Mouse (Mus musculus): ENCODE measurements around the gene Ptn. TPM values are rescaled to one million over a fixed set of nuclear protein-coding genes. Genes with fewer than 3 reads are reported as not detected.

Gene Ptn
- polyA plus RNA-seq, 1 experiment from 2014 or later, result 232 TPM

DNA sequence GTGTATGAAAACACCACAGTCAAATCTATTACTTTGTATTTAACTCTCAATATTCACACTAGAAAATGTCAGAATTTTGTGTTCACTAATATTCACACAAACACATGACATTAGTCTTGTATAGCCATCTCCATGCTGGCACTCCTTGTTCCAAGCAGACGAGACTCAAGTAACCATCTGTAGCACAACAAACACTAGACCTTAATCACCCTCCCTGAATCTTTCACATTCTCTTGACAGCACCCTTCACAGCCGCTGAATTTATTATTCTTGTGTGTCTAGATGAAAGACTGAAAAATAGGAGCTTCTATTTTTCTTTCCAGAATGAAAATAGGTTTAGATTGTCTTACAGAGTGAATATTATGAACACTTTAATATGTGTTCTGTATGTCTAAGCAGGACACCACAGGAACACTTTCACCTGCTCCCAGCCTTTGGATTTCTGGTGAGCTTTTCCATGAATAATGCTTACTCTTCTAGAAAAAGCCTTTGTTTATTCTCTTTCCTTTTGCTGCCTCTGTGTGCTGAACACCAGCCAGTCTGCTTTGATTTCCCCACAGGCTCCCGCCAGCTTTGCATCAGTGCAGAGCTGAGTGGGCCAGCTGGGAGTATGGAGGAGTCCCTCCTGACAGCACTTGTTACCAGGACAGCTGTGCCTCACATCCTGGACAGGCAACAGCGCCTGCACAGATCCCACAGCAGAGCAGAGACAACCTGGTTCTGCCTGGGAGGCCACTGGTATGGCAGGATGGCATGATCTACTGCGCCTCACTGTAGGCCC lies 87.1 kb downstream of the Ptn start:
- H3K27ac ChIP-seq, result 0 out of 2 replicates have a peak overlapping the region, but pooled peaks have one; percentile 9
- DNase-seq (ENCODE audit: low spot score), result peak; percentile 13
- H3K36me3 ChIP-seq, result peaks cover 73% of the 10 kb centered on the region
- H3K27me3 ChIP-seq (ENCODE audit: insufficient read depth, poor library complexity, severe bottlenecking), result no peaks in the 10 kb centered on the region
- H3K4me3 ChIP-seq, result no peak overlapping the region
- peaks cover 5% of the 10 kb centered on the region; the same call in 1 of the 2 replicates for H3K4me1 ChIP-seq (replicated peaks)
- WGBS, result 74% methylated on average over 5 of the region's 5 CpGs
- no peaks in the 10 kb centered on the region for H3K9me3 ChIP-seq

DNA sequence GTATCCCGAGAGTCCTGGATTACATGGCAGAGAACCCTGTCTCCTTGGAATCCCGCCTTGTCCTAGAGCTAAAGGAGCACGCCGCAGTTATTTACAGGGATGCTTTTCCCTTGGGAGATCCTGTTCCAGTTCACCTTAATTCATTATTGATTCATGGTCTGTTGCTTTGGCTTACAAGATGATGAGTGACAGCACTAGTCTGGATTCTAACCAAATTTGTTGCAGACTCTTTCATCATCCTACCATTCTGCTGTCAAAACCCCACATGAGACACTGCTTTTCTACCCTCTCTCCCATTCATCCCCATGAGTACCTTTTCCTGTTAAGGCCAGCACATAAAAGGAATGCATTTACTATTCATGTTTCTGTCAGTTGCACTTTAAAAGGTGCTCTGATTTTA lies 96.7 kb downstream of the Ptn start:
- H3K36me3 ChIP-seq, result peaks cover 62% of the 10 kb centered on the region

DNA sequence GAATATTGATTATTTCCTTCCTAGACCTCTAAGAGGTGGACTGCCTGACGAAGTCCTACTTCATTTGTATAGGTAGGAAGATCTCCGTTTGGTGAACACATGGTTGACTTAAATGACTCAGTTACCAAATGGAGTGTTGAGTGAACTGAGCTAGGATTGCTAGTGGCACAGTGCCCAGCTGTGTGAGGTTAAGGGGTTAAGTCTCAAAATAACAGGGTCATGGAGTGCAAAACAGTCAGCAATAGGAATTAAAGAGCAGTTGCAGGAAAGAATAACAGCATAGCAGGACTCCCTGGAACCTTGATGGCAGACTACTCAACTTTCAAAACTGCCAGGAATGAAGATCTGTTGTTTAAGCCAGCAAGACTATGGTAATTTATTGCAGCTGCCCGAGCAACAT lies 114.5 kb downstream of the Ptn start:
- H3K36me3 ChIP-seq, result no peaks in the 10 kb centered on the region
- H3K4me1 ChIP-seq (replicated peaks), result peaks cover 5% of the 10 kb centered on the region; the same call in 1 of the 2 replicates
- H3K4me3 ChIP-seq, result no peak overlapping the region
- no peaks in the 10 kb centered on the region for H3K9me3 ChIP-seq
- WGBS, result 36% methylated on average over 3 of the region's 3 CpGs
- H3K27ac ChIP-seq, result no peak overlapping the region
- H3K27me3 ChIP-seq (ENCODE audit: insufficient read depth, poor library complexity, severe bottlenecking), result no peaks in the 10 kb centered on the region
- DNase-seq (ENCODE audit: low spot score), result peak; percentile 38

More for the DNA sequence above, 96.7 kb downstream of the Ptn start:
- no peaks in the 10 kb centered on the region for H3K27me3 ChIP-seq (ENCODE audit: insufficient read depth, poor library complexity, severe bottlenecking)
- H3K4me1 ChIP-seq (replicated peaks), result no peaks in the 10 kb centered on the region
- no peaks in the 10 kb centered on the region for H3K9me3 ChIP-seq
- WGBS, result 89% methylated on average over 4 of the region's 4 CpGs
- no peak for DNase-seq (ENCODE audit: low spot score)
- no peak overlapping the region for H3K4me3 ChIP-seq
- no peak overlapping the region for H3K27ac ChIP-seq

DNA sequence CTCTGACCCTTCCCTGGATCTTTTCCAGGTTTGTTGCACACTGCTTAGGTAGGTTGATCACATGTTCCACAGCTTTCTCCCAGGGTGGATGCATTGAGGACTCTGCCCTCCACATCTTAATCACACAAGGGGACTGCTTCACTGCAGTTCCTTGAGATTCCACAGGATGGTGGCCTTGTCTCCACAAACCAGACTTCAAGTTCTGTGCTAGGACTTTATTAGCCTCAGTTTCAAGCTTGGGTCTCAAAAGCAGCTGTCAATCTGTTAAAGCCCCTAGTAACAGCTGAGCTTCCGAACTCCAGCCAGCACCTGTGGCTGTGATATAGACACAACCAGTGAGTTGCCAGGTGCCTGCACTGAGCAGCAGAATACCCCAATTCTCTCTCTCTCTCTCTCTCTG lies 118.5 kb downstream of the Ptn start:
- Histone ChIP-seq H3K36me3 (no peaks in the 10 kb centered on the region), H3K4me1 (replicated peaks) (peaks cover 5% of the 10 kb centered on the region; the same call in 1 of the 2 replicates), H3K4me3 (no peak overlapping the region), H3K27me3 (ENCODE audit: insufficient read depth, poor library complexity, severe bottlenecking) (no peaks in the 10 kb centered on the region), H3K27ac (no peak overlapping the region), H3K9me3 (no peaks in the 10 kb centered on the region)
- peak; percentile 55 for DNase-seq (ENCODE audit: low spot score)
- 23% methylated on average over 1 of the region's 1 CpGs for WGBS

DNA sequence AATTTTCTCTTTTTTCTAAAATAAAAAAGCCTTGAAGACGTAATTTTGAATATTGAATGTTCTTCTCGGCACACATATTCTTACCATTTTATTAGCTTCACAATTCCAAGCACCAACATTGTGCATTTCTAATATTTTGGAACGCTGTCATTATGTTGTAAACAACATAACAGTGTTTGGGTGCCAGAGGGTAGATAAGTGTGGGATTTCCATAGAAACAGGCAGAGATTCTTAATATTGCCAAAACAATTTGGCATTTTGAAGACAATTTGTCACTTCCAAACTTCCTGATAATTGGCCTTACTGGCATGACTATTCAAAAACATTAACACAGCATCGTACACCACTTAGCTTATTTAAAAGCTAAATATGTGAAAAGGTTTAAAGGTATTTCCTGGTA lies 119.1 kb downstream of the Ptn start:
- Histone ChIP-seq H3K27ac (no peak overlapping the region), H3K9me3 (no peaks in the 10 kb centered on the region), H3K27me3 (ENCODE audit: insufficient read depth, poor library complexity, severe bottlenecking) (no peaks in the 10 kb centered on the region), H3K4me1 (replicated peaks) (peaks cover 5% of the 10 kb centered on the region; the same call in 1 of the 2 replicates), H3K36me3 (no peaks in the 10 kb centered on the region), H3K4me3 (no peak overlapping the region)
- WGBS, result 92% methylated on average over 4 of the region's 4 CpGs
- no peak for DNase-seq (ENCODE audit: low spot score)

DNA sequence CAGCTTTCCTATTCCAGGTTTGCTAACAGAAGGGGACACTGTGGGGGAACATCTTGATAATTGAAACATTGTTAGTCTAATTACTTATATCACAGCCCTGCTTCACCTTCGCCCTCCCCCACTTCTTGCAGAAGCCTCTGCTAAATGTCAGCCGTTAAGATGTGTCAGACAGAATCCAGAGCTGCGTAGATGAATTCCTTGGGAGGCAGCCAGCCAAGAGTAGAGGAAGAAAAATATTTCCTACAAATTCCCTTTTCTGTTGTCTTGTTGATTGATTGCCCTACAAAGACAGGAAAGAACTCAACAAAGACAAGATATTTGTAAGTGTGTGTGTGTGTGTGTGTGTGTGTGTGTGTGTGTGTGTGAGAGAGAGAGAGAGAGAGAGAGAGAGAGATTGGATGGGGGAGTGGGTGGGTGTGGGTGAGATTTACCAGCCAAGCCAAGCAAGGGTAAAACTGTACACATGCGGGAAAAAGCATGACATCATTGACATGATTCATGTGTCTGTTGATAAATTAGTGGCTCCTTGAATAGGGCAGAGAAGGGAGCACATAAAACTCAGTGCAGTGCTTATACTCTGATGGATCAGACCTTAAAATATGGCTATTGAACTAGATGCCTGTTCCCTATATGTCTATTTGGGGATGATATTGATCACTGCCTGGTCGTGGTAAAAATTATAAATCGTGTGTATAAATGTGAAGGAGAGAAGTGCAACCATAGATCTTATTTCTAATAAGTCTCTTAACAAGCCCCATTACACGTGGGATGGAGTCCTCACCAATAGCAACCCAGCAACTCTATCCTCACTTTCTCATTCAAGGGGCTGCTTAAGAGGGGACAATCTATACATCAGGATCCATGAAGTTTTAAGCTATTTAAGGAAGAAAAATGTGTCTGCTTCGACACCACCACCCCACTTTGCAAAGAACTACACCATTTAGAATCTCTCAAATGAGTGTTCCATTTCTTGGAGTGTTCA lies 133.0 kb downstream of the Ptn start:
- no peaks in the 10 kb centered on the region for H3K9me3 ChIP-seq
- H3K27ac ChIP-seq, result no peak overlapping the region
- WGBS, result 76% methylated on average over 8 of the region's 8 CpGs
- H3K4me3 ChIP-seq, result no peak overlapping the region
- H3K4me1 ChIP-seq (replicated peaks), result peaks cover 15% of the 10 kb centered on the region
- no peak for DNase-seq (ENCODE audit: low spot score)
- H3K27me3 ChIP-seq (ENCODE audit: insufficient read depth, poor library complexity, severe bottlenecking), result no peaks in the 10 kb centered on the region
- no peaks in the 10 kb centered on the region for H3K36me3 ChIP-seq

DNA sequence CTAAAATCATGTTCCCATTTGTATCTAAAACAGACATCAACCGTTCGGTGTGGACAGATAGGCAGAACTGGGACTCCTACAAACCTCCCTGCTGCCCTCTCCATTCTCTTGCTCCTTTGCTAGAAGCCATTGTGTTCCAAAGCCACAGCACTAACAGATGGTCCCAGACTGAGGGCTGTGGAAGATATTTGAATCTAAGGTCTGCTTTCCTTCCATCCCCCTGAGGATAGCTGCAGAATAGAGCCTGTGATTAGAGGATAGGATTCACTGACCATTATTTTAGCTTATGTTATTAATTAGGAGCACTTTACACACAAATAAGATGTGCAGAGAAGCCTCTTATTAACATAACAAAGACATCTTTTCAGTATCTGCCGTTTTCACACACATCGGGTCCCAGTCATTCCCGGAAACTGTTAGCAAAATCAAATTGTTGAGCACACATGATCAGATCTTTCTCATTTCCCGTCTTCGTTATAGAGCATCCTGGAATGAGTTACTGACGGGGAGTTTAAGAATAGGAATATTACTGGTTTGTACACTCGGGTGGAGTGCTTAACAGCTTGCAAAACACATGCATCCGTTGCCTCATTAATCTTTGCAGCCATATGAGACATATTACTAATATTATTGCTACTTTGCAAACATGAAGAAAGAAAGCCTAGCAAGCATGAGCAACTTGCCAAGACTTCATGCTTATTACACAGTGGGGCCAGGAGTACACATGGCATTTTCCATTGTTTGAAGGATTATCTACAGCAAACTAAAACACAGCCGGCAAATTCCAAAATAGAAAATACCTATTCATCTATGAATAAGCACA lies 137.4 kb downstream of the Ptn start:
- H3K4me3 ChIP-seq, result no peak overlapping the region
- WGBS, result 75% methylated on average over 11 of the region's 11 CpGs
- H3K9me3 ChIP-seq, result no peaks in the 10 kb centered on the region
- DNase-seq (ENCODE audit: low spot score), result peak; percentile 21
- no peaks in the 10 kb centered on the region for H3K36me3 ChIP-seq
- no peaks in the 10 kb centered on the region for H3K27me3 ChIP-seq (ENCODE audit: insufficient read depth, poor library complexity, severe bottlenecking)
- H3K27ac ChIP-seq, result peak overlapping the region; percentile 69
- peaks cover 15% of the 10 kb centered on the region for H3K4me1 ChIP-seq (replicated peaks)

DNA sequence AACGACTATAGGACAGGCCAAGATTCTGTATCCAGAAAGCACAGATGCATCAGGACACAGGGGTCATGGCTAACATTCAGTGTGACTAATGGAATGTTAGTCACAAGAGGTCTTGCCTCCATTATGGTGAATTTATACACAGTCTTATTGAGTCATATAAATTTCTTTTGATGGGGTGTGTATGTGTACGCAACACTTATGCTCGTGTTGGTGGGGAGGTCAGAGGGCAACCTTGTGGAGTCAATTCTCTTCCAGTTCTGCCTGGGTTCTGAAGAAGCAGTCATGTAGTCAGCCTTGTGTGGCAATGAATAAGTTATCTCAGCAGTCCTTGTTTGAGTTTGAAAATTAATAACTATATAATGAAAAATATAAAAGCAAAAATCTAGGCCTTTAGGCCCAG lies 138.7 kb downstream of the Ptn start:
- no peak overlapping the region for H3K27ac ChIP-seq
- no peaks in the 10 kb centered on the region for H3K9me3 ChIP-seq
- no peak for DNase-seq (ENCODE audit: low spot score)
- WGBS, result 81% methylated on average over 3 of the region's 3 CpGs
- H3K4me3 ChIP-seq, result no peak overlapping the region
- no peaks in the 10 kb centered on the region for H3K36me3 ChIP-seq
- peaks cover 15% of the 10 kb centered on the region for H3K4me1 ChIP-seq (replicated peaks)
- H3K27me3 ChIP-seq (ENCODE audit: insufficient read depth, poor library complexity, severe bottlenecking), result no peaks in the 10 kb centered on the region

All from hindbrain, embryonic 10.5 days (tissue).